Mouse (Mus musculus) lung, postnatal 0 days (tissue): ENCODE results near the gene Gcdh. TPM values are rescaled to one million over a fixed set of nuclear protein-coding genes. Genes with fewer than 3 reads are reported as not detected.

Experiments
- ATAC-seq: fragments of 200-750 bp; cut with Nextera tagmentation; 2 replicates; pipeline ENCODE4 v1.8.0; 2017; ENCODE audit warnings: moderate library complexity
- DNase-seq: peaks from one replicate; pipeline ENCODE4 v3.0.0-alpha.2; 2016; ENCODE audit warnings: low spot score
- H3K27ac ChIP-seq: fragments of 300-500 bp; sonication (generic); 2 replicates; pipeline ENCODE4 v1.5.1; 2014; ENCODE audit warnings: antibody characterized with exemption, mild to moderate bottlenecking, low read length, mixed read lengths
- H3K27me3 ChIP-seq: fragments of 300-500 bp; sonication (generic); replicated peaks from 2 replicates; pipeline ENCODE4 v1.6.1; 2014; ENCODE audit warnings: low read length, mixed read lengths; ENCODE audit not compliant: insufficient read depth
- H3K36me3 ChIP-seq: fragments of 300-500 bp; sonication (generic); 2 replicates; pipeline ENCODE4 v1.6.1; 2014; ENCODE audit warnings: low read length, mixed read lengths; ENCODE audit not compliant: insufficient read depth
- H3K4me1 ChIP-seq: fragments of 300-500 bp; sonication (generic); 2 replicates; pipeline ENCODE4 v1.6.1; 2014; ENCODE audit warnings: antibody characterized with exemption, low read depth, low read length, mixed read lengths; ENCODE audit not compliant: insufficient read depth
- H3K4me2 ChIP-seq: fragments of 300-500 bp; sonication (generic); replicated peaks from 2 replicates; pipeline ENCODE4 v1.6.1; 2014; ENCODE audit warnings: low read depth, mild to moderate bottlenecking, low read length, moderate library complexity, mixed read lengths
- H3K4me3 ChIP-seq: fragments of 300-500 bp; sonication (generic); 2 replicates; pipeline ENCODE4 v1.5.1; 2014; ENCODE audit warnings: low read depth, low read length
- H3K9ac ChIP-seq: fragments of 300-500 bp; sonication (generic); replicated peaks from 2 replicates; pipeline ENCODE4 v1.6.1; 2014; ENCODE audit warnings: low read depth, mild to moderate bottlenecking
- H3K9me3 ChIP-seq: fragments of 300-500 bp; sonication (generic); 2 replicates; pipeline ENCODE4 v1.6.1; 2016; ENCODE audit warnings: low read length, mixed read lengths
- CTCF ChIP-seq: IDR thresholded peaks from 2 replicates; pipeline ENCODE4 v1.5.1; 2016; ENCODE audit warnings: antibody characterized with exemption, mild to moderate bottlenecking
- EP300 ChIP-seq: IDR thresholded peaks from 2 replicates; pipeline ENCODE4 v1.6.1; 2016; ENCODE audit warnings: antibody characterized with exemption, mild to moderate bottlenecking, control low read depth
- WGBS: fragments of 180-500 bp; shearing (Covaris S2); extraction: QIAGEN DNeasy Blood & Tissue Kit; methylation state at CpG from one replicate; pipeline ENCODE4 v1.1.7; 2014; 5-methylcytosine and 5-hydroxymethylcytosine counted together
- polyA plus RNA-seq: library from polyadenylated mRNA; unstranded; fragments of >200 nt; fragmentation: Nextera tagmentation; extraction: Ambion mirVana; gene quantifications from 2 replicates; pipeline ENCODE4 v1.2.1, GENCODE M21; 2015

Gene Gcdh
- polyA plus RNA-seq, 1 experiment from 2014 or later: 16.2 TPM

DNA sequence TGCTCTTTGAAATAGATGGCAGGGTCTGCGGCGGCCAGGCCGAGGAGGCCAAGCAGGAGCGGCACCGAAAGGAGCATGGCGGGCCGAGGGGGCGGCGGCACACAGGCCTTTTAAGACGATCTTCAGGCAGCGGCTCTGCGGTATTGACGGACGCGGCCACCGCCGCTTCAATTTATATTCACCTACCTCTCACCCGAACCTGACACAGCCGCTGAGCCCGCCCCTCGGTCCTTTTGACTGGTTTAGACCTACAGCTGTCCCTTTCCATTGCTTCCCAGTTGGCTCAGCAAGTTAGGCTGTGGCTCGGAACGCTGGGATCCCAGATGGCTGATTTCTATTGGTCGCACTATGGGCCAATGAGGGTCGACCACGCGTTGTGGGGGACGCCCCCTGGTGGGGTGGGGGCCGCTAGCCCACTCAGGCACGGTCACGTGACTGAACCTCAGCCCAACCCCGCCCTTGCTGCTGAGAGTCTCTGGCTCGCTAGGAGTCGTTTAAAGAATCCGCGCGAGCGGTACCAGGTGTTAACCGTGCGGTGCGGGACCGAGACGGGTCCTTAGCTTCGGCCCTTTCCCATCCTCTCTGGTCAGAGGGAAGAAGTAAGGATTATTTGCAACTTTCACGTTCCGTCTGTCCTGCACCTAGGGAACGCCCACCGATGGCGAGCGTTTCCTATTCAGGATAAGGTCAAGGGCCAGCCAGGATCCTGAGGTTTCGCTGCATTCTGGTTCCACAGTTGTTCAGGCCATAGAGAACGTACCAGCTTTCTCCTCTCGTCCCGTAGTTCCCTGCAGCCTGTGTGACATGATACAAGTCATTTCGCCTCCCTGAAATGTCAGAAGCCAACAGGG, 46.8 kb downstream of the Gcdh start, which contains the start of gene Calr:
Gene Calr (minus strand): TSS at position 213 of the 851 bp plus-strand sequence.
- TF ChIP-seq CTCF (peak; percentile 51), EP300 (no peak)
- WGBS: under 1% methylated on average over 55 of the region's 55 CpGs
- DNase-seq (peak; percentile 100), ATAC-seq (peak; percentile 99)
- peak within 1 kb of the TSS; percentile 75 for H3K9ac ChIP-seq
- peak within 1 kb of the TSS; percentile 85 for H3K4me3 ChIP-seq
- no peaks in the 10 kb centered on the region for H3K9me3 ChIP-seq
- H3K27me3 ChIP-seq: no peaks in the 10 kb centered on the region
- H3K4me2 ChIP-seq: peak within 1 kb of the TSS; percentile 91
- H3K27ac ChIP-seq: peak within 1 kb of the TSS; percentile 81
- peaks cover 22% of the 10 kb centered on the region; the same call in 1 of the 2 replicates for H3K36me3 ChIP-seq
- peaks cover 7% of the 10 kb centered on the region; the same call in 1 of the 2 replicates for H3K4me1 ChIP-seq

DNA sequence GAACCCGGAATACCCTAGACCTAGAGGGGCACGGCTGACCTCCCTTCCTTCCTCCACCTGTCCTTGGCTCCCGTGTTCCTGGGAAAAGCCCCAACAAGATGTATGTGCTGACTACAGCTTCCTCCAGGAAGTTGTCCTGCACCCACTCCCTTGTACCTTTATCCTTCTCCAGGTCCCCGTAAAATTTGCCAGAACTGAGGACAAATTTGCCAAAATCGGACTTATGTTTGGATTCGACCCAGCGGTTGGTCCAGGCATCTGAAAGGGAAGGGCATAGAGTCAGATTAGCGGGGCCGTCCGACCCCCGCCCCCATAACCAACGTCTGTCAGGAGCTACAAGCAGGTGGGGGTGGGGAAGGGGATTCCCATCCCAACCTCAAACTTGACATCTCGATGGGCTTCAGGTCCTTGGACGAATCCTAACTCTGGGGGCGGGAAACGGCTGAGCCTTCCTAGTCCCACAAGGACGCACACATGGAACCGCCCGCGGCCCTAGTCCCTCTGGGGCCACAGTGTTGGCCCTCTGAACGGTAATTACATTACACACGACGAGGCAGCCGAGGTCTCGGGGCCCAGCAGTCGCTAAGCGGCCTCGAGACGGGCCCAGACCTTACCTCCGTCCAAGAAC, 47.5 kb downstream of the Gcdh start:
- peak overlapping the region; percentile 75 for H3K9ac ChIP-seq
- no peak for TF ChIP-seq EP300
- TF ChIP-seq CTCF: no peak
- H3K27ac ChIP-seq: peak overlapping the region; percentile 81
- H3K27me3 ChIP-seq: no peaks in the 10 kb centered on the region
- H3K4me1 ChIP-seq: peaks cover 7% of the 10 kb centered on the region; the same call in 1 of the 2 replicates
- no peak for DNase-seq
- peak; percentile 21 for ATAC-seq
- H3K4me2 ChIP-seq: peak overlapping the region; percentile 91
- H3K9me3 ChIP-seq: no peaks in the 10 kb centered on the region
- WGBS: 0% methylated on average over 30 of the region's 30 CpGs
- H3K4me3 ChIP-seq: peak overlapping the region; percentile 85
- peaks cover 22% of the 10 kb centered on the region; the same call in 1 of the 2 replicates for H3K36me3 ChIP-seq

DNA sequence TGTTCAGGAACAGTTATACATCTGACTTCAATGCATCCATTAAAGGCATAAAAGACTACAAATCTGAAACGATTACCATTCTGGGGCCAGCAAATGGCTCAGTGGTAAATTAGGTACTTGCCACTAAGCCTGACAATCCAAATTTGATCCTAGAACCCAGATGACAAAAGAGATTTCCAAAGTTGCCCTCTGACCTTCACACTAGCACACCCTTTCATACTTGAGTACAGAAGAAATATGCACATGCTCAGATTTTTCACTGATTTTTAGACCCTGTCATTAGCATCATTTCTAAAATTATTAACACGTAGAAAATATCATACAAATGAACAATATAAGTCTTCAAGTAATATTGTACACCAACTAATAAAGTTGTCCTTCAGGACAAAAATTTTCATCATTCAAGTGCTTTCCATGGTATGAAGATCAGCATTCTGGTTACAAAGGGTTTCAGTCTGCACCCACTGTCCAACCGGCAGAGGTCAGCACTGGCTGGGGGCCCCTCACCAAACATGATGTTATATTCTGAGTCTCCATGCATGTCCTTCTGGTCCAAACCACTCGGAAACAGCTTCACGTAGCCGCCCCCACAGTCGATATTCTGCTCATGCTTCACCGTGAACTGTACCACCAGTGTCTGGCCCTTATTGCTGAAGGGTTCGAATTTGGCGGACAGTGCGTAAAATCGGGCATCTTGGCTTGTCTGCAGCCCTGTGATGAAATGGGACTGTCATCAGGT, 48.2 kb downstream of the Gcdh start:
- Histone ChIP-seq H3K9ac (peak overlapping the region; percentile 75), H3K4me2 (peak overlapping the region; percentile 91), H3K9me3 (no peaks in the 10 kb centered on the region), H3K4me3 (peak overlapping the region; percentile 85), H3K4me1 (peaks cover 7% of the 10 kb centered on the region; the same call in 1 of the 2 replicates), H3K27ac (0 out of 2 replicates have a peak overlapping the region, but pooled peaks have one; percentile 9), H3K36me3 (peaks cover 22% of the 10 kb centered on the region; the same call in 1 of the 2 replicates), H3K27me3 (no peaks in the 10 kb centered on the region)
- no peak for TF ChIP-seq EP300
- TF ChIP-seq CTCF: peak; percentile 72
- DNase-seq (peak; percentile 71), ATAC-seq (no peak)
- 9% methylated on average over 12 of the region's 12 CpGs for WGBS

GRCm38 (mm10) chr8:84844397-84845070, 49.2 kb downstream of the Gcdh start:
- H3K9ac ChIP-seq: 0 out of 2 replicates have a peak overlapping the region, but pooled peaks have one; percentile 2
- no peak overlapping the region for H3K27ac ChIP-seq
- H3K4me1 ChIP-seq: peaks cover 7% of the 10 kb centered on the region; the same call in 1 of the 2 replicates
- no peak overlapping the region for H3K4me2 ChIP-seq
- H3K36me3 ChIP-seq: peaks cover 22% of the 10 kb centered on the region; the same call in 1 of the 2 replicates
- no peak for DNase-seq
- no peaks in the 10 kb centered on the region for H3K27me3 ChIP-seq
- no peak overlapping the region for H3K4me3 ChIP-seq
- no peak for ATAC-seq
- 62% methylated on average over 9 of the region's 9 CpGs for WGBS
- H3K9me3 ChIP-seq: no peaks in the 10 kb centered on the region
- no peak for TF ChIP-seq CTCF

DNA sequence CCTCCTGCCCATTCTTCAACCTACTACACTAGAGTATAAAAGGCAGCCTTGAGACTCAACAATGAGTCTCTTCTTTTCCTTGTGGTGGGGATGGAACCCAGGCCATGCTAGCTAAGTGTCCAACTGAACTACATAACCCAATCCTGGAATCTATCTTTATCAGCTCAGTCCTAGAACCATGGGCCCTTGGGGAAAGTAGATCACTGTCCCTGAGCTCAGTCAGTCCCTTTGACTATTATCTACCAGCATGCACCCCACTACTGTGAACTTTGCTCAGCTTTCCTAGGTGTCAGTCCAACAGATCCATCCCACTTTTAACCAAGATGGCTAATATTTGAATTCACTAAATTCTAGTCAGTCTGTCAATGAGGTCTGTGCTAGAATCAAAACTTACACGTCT, 52.2 kb downstream of the Gcdh start:
- WGBS: 73% methylated on average over 1 of the region's 1 CpGs
- peaks cover 27% of the 10 kb centered on the region; the same call in 1 of the 2 replicates for H3K36me3 ChIP-seq
- DNase-seq: no peak
- ATAC-seq: no peak
- H3K4me2 ChIP-seq: no peak overlapping the region
- H3K27me3 ChIP-seq: no peaks in the 10 kb centered on the region
- no peaks in the 10 kb centered on the region for H3K9me3 ChIP-seq
- H3K4me3 ChIP-seq: no peak overlapping the region
- TF ChIP-seq CTCF: no peak
- TF ChIP-seq EP300: no peak
- H3K9ac ChIP-seq: no peak overlapping the region
- H3K4me1 ChIP-seq: peaks cover 7% of the 10 kb centered on the region; the same call in 1 of the 2 replicates
- no peak overlapping the region for H3K27ac ChIP-seq
